Mouse (Mus musculus) adrenal gland (tissue): ENCODE measurements around the gene Rsph1.

ENCODE experiments used
- intact Hi-C: fragments of 180-260 bp; cut with DNase I; formaldehyde crosslinking; loops from one replicate; pipeline ENCODE4 v1.15.1; 2025

Rsph1 gene

GRCm38 (mm10) chr17:31259145-31259544, 18.0 kb downstream of the Rsph1 start:
- intact Hi-C loops = loop anchor here (5.0 kb wide), 1 partner anchor 88 kb away; no protein-coding TSS in a partner anchor

GRCm38 (mm10) chr17:31258310-31258865, 18.8 kb downstream of the Rsph1 start:
- intact Hi-C loops = loop anchor here (5.0 kb wide), 1 partner anchor 89 kb away; no protein-coding TSS in a partner anchor

- intact Hi-C loops = loop anchor here (5.0 kb wide), 1 partner anchor 89 kb away; no protein-coding TSS in a partner anchor
Measured at GRCm38 (mm10) chr17:31257898-31258297, 19.3 kb downstream of the Rsph1 start.

DNA sequence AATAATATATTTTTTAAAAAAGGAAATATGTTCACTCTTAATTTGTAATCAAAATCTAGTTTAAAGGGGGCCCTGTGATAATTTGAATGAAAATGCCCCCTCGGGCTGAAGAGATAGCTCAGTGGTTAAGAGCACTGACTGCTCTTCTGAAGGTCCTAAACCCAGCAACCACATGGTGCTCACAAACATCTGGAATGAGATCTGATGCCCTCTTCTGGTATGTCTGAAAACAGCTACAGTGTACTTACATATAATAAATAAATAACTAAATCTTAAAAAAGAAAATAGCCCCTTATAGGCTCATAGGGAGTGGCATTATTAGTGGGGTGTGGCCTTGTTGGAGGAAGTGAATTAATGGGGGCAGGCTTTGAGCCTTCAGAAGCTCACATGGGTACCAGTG, 20.0 kb downstream of the Rsph1 start:
- intact Hi-C loops = loop anchor here (5.0 kb wide), 1 partner anchor 90 kb away; no protein-coding TSS in a partner anchor

GRCm38 (mm10) chr17:31254463-31254931, 22.7 kb downstream of the Rsph1 start:
- intact Hi-C loops = loop anchor here (1.0 to 2.0 kb wide), 2 partner anchors 16 to 55 kb away; no protein-coding TSS in a partner anchor

GRCm38 (mm10) chr17:31253951-31254350, 23.2 kb downstream of the Rsph1 start:
- intact Hi-C loops = loop anchor here (1.0 to 2.0 kb wide), 2 partner anchors 17 to 55 kb away; no protein-coding TSS in a partner anchor

GRCm38 (mm10) chr17:31247144-31247543, 30.0 kb downstream of the Rsph1 start:
- intact Hi-C loops = no loop called here

- intact Hi-C loops = no loop called here
Measured at GRCm38 (mm10) chr17:31245321-31245720, 31.9 kb downstream of the Rsph1 start.

- intact Hi-C loops = loop anchor here (2.0 kb wide), 1 partner anchor 104 kb away; no protein-coding TSS in a partner anchor
Measured at GRCm38 (mm10) chr17:31242764-31243163, 34.4 kb downstream of the Rsph1 start.

- intact Hi-C loops = no loop called here
Measured at GRCm38 (mm10) chr17:31241156-31241555, 36.0 kb downstream of the Rsph1 start.

DNA sequence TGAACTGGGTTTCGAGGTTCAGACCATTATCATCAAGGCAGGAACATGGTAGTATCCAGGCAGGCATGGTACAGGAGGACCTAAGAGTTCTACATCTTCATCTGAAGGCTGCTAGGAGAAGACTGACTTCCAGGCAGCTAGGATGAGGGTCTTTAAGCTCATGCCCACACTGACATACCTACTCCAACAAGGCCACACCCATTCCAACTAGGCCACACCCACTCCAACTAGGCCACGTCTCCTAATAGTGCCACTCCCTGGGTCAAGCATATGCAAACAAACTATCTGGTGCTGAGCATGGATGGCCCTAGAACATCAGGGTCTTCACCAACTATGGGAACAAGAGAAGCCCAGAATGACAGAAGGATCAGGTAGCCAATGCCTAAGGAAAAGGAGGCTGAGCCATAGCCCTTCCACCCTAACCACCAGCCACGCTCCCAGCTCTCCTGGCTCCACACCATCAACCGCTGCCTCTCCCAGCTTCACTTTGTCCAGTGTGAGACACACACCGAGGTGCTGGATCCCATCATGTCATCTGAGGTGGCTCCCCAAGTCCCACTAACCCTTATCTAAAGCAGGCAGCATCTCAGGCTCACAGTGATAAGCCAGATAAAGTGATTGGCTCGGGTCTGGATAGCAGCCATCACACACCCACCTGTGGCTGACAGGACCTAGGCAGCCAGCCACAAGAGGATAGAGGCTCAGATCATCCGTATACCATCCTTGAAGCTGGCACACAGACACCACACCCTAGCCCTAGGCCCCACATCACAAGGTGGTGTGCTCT, 38.8 kb downstream of the Rsph1 start:
- intact Hi-C loops = no loop called here

GRCm38 (mm10) chr17:31235915-31236314, 41.3 kb downstream of the Rsph1 start:
- intact Hi-C loops = no loop called here

DNA sequence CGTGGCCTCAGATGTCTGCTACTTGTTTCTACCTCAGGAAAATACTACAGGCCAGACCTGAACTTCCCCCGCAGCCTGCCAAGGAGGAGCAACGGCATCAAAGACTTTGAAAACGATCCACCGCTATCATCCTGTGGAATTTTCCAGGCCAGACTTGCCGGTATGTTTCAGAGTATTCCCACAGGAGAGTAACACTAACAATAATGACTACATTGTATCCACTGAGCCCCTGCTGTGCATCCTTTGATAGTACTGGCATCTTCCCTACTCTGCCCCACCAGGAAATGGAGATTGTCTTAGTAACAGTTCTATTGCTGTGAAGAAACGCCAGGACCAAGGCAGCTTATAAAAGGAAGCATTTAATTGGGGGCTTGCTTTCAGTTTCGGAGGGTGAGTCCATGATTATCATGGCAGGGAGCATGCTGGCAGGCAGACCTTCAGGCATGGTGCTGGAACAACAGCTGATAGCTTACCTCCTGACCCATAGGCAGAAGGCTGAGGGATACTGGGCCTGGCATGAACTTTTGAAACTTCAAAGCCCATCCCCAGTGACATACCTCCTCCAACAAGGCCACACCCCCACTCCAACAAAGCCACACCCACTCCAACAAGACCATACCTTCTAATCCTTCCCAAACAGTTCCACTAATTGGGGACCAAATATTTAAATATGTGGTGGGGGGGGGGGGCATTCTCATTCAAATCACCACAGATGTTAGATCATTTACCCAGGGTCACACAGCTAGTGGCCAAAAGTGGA, 44.8 kb downstream of the Rsph1 start:
- intact Hi-C loops = no loop called here

- intact Hi-C loops = no loop called here
Measured at GRCm38 (mm10) chr17:31231780-31232179, 45.4 kb downstream of the Rsph1 start.

GRCm38 (mm10) chr17:31226931-31227330, 50.3 kb downstream of the Rsph1 start:
- intact Hi-C loops = no loop called here

GRCm38 (mm10) chr17:31226368-31226767, 50.8 kb downstream of the Rsph1 start:
- intact Hi-C loops = no loop called here

GRCm38 (mm10) chr17:31224591-31224990, 52.6 kb downstream of the Rsph1 start:
- intact Hi-C loops = no loop called here

GRCm38 (mm10) chr17:31223835-31224234, 53.3 kb downstream of the Rsph1 start:
- intact Hi-C loops = no loop called here

DNA sequence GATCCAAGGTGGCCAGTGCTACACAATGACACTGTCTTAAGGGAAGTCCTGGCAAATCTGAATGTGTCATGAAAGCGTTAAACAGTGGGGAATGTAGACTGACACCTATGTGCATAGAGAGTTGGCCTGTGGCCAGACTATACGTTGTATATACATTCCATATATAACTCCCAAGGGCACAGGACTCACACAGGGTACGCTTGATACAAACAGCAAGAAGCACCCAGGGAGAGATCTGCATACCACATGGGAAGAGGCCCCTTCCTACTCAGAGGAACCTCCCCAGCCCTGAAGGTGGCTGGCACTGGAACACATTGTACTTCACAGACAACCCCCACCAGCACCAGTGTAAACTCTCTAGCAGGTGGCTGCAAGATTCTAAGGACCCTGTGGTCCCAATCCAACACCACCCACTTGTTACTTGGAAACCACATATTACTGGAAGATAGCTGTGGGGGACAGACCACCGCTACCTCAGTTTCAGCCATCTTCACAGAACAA, 54.3 kb downstream of the Rsph1 start:
- intact Hi-C loops = no loop called here

GRCm38 (mm10) chr17:31216068-31216955, 60.9 kb downstream of the Rsph1 start:
- intact Hi-C loops = no loop called here
